Mouse (Mus musculus) cerebellum, adult 2 months (tissue): ENCODE measurements around the gene Carmil1.

Experiments
- CTCF ChIP-seq: fragments of 200-500 bp; IDR thresholded peaks from 2 replicates; pipeline ENCODE4 v1.5.1; 2011; ENCODE audit warnings: low read depth, mild to moderate bottlenecking, control low read depth, low read length, moderate library complexity, borderline replicate concordance; ENCODE audit not compliant: insufficient read depth
- POLR2A ChIP-seq: fragments of 200-500 bp; IDR thresholded peaks from 2 replicates; pipeline ENCODE4 v1.6.1; 2011; ENCODE audit warnings: low read length, control low read depth, borderline replicate concordance; ENCODE audit not compliant: insufficient read depth

DNA sequence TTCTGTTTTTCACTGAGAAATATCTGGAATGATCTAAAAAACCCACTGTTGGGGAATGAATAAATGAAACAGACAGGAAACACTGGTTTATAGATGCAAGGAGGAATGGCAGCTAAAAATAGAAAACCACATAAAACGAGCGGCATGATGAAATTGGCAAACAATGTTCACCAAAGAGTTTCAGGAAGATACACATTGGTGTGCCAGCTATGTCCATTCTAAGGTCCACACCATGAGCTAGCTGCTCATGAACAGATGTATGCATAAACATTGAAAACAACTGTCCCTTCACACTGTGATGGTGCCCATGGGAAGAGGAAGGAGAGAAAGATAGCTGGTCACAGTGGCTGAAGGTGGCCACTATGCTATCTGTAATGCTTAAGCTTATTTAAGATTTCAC, 229.1 kb downstream of the Carmil1 start:
- no peak for TF ChIP-seq POLR2A
- TF ChIP-seq CTCF, result no peak
